Mouse (Mus musculus) urinary bladder, postnatal 36 days (tissue): Measurements from ENCODE around the gene Gucd1.
"Not testable (repeated sequence)": the region's sequence is repeated elsewhere in the genome, so short reads cannot be mapped to it uniquely, and the experiment has no call there.

ENCODE experiments used
- DNase-seq, 2 experiments: peaks; one replicate each; pipeline ENCODE4 v3.0.0; 2022; ENCODE audit warnings: low spot score in 2 of 2, mixed read lengths in 1 of 2

Gucd1 gene

GRCm38 (mm10) chr10:75517758-75518143, at the start of gene Gucd1:
Gucd1 (minus strand) TSS chr10:75517972.
- DNase-seq, result peak; percentile 97

DNA sequence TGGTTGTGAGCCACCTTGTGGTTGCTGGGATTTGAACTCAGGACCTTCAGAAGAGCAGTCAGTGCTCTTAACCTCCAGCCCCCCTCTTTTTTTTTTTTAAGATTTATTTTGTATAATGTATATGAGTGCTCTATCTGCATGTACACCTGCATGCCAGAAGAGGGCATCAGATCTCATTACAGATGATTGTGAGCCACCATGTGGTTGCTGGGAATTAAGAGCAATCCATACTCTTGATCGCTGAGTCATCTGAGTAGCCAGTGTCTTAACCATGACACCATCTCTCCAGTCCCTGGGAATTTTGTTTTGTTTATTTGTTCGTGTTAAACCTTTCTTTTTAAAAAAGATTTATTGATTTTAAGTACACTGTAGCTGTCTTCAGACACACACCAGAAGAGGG, 49.0 kb upstream of the Gucd1 start:
- not testable (repeated sequence) for DNase-seq

- DNase-seq, result no peak
Observed at GRCm38 (mm10) chr10:75566321-75566720, 48.5 kb upstream of the Gucd1 start.

- DNase-seq, result no peak
Observed at GRCm38 (mm10) chr10:75565906-75566305, 48.1 kb upstream of the Gucd1 start.

DNA sequence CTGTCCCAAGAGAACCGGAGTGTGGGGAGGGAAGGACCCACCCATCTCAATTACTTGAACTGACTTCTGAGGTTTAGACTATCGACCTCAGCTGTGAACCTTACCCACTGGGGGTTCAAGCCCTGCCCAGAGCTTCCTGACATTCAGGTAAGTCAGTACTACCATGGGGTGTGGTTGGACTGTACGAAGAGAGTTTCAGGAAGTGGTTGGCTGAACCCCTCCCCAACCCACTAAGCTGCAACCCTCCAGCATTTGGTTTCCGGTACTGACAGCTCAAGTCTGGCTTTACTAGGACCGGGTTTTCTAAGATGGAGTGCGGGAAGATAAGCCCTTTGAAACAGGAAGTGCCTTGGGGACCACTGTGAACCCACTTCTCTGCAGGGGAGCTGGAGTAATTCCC, 47.7 kb upstream of the Gucd1 start:
- no peak for DNase-seq

DNA sequence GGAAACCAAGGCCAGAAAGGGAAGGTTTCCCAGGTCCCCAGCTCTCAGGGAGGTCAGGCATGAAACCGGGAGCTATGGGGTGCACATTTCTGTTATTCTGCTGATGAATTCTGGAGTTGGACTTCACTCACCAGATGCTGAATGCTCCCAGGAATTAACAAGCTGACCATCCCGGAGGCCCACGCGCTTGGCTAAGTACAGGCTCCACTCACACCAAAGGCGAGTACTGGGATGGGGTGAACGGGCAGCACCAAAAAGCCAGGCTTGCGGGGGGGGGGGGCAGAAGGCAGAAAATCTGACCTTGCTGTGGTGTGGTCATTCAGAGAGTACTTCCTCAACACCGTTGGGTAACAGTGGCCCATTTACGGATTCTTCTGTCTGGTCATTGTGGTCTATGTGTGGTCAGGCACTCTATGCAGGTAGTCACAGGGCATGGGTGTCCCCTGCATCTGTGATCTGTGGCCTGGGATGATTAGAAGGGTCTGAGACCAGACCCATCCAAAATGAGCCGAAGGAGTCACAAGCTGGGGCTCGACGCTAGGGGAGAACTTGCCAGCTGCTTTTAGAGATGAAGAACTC, 47.0 kb upstream of the Gucd1 start:
- DNase-seq, result no peak

DNA sequence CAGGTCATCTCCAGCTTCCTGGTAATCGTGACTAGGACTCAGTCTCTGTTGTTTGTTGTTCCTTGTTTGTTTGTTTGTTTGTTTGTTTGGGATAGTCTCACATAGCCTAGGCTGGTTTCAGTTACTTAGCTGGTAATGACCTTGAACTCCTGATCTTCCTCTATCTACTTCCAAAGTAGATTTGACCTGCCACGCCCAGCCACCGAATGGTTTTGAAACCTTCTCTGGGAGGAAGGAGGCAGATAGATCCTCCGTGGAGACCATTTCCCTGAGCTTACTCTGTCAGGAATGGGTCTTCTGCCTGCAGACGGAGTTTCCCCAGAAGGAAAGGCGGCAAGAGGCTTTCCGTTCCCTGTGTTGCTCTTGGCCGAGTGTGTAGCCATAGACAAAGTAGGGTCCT, 44.8 kb upstream of the Gucd1 start:
- no peak for DNase-seq

GRCm38 (mm10) chr10:75561071-75561654, 43.4 kb upstream of the Gucd1 start, which contains the start of gene Ggt1:
Ggt1 (plus strand) TSS chr10:75561604.
- no peak for DNase-seq

GRCm38 (mm10) chr10:75560549-75560899, 42.8 kb upstream of the Gucd1 start:
- no peak for DNase-seq

DNA sequence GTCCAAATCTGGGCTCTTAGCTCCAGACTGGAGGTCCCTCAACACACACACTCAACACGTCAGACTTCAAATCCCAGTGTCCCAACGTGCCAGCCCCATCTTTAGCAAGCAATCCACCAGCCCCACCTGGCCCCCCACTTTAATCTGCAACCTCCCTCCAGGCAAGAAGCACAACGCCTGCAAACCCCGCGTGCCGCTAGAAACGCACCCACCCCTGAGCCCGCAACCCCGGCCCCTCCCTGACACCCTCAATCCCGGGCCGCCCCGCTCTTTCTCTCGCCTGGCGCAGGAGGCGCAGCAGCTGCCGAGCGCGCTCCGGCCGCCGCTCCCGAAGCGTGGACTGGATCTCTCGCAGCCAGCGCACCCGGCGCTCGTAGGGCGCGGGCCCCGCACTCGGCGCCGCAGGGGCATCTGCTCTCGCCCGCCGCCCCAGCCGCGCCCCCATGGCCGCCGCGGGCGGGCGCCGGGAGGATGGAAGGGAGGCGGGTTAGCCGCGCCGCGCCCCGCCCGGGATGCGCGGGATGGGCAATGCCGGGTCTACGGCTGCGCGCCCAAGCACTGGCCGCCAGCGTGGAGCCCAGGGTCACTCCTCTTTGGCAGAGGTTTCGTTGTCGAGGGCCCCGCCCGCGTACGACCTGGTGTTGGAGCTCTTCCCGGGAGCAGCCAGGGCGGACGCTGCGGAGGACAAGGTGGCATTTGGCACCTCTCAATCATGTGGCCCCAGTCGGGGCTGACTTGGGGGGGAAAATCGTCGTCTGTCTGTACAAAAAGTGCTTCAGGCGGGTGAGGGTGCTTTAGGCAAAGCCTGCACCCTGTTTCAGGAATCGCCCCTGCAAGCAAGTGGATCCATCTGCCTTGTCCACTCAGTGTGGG, 42.1 kb upstream of the Gucd1 start, which contains the start of gene Lrrc75b:
Lrrc75b (minus strand) TSS at position 655 of the 873 bp plus-strand sequence.
- peak in 1 of 2 experiments; percentile 24 for DNase-seq

GRCm38 (mm10) chr10:75559041-75559675, 41.4 kb upstream of the Gucd1 start:
- DNase-seq, result no peak

GRCm38 (mm10) chr10:75558515-75558914, 40.7 kb upstream of the Gucd1 start:
- DNase-seq, result no peak

DNA sequence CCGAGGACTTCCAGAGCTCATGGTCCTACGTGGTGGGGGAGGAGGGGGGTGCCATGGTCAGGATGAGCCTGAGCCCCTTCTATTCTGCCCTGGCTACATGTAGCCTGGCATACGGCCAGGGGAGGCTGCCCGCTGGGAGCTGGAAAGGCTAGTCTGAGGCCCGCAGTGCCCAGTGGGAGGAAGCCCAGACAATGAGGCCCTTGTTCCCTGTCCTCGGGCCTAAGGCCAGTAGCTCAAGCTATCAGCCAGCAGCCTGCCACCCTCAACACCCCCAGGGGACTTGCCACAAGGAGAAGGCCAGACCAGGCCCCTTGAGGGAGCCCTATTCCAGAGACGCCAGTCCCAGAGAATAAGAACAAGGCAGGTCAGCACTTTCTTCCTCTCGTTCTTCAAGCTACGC, 38.3 kb upstream of the Gucd1 start:
- DNase-seq, result no peak

DNA sequence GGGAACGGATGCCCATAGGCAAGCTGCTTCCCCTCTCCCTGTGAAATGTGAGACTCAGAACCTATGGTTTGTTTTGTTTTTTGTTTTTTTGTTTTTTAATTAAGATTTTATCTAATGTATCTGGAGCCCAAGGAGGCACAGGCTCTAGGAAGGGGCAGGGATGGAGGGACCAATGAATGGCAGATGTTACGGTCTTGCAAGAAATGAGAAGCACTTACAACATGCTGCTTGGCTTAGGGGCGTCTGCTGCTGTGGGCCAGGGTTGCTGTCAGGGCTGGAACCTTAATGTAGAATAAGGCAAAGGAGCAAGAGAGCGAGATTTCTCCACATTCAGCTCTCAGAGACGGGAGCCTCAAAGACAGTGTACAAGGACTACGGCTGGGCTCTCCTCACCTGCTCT, 37.8 kb upstream of the Gucd1 start:
- DNase-seq, result no peak

DNA sequence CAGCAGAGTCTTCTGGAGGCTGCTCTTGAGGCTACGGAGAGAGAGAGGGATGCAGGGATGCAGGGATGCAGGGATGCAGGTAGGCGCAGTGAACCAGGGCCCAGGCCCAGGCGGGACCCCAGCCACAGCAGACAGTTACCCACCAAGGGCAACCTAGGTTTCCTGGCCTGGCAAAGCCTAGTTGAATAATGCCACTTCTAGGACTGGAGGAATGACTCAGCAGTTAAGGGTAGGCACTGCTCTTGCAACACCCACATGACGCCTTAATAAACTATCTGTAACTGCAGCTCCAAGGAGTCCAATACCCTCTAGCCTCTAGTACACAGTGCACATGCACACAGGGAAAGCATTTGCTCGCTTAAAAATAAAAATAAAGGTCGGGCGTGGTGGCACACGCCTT, 36.3 kb upstream of the Gucd1 start:
- no peak for DNase-seq

DNA sequence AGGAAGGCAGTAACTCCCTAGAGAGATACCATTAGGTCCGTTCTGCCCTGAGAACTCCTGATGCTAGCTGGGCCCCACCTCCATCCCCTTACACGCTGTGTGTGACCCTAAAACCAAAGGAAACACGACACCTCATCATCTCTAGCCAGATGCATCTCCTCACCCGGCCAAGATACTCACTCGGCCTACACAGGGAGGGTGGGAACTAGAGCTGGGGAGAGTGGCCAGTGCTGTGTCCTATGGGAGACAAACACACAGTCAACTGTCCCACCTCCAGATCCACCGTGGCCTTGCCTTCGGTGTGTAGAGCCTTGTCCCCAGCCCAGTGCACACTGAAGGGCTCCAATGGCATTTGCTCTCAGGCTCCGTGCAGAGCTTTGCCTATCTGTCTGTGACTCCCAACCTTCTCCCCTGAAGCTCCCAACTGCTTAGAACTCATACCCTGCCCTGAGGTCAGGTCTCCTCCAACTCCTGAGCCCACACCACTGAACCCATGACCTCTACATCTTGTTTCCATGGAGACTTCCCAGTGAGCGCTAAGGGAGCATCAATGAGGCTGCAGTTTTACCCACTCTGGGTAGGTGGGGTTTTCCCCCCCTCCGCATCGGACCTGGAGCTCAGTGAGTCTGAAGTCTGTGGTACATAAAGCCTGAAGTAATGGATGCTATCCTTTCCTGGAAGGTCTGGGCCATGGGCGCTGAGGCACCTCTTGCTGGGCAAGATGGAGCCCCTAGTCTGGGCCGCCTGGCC, 35.1 kb upstream of the Gucd1 start:
- DNase-seq, result no peak

DNA sequence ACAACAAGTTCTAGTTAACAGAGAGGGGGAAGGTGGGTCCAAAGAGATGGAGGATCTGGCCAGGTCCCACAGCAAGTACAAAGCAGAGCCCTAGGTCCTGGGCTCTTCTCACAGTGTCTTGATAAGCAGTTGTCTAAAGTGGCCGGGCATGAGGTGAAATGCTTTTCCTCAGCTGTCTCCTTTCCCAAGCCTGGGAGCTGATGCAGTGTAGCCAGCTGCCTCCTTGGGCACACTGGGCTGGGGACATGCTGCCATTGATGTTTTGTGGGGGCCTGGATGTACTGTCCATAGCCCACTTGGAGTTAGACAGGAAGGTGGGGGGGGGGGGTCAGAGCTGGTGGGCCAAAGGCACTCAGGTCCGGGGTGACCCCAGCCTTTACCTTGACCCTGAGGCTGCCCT, 34.3 kb upstream of the Gucd1 start:
- no peak for DNase-seq

- DNase-seq, result no peak
Observed at GRCm38 (mm10) chr10:75551175-75551574, 33.4 kb upstream of the Gucd1 start.

- no peak for DNase-seq
Observed at GRCm38 (mm10) chr10:75549886-75550285, 32.1 kb upstream of the Gucd1 start.

DNA sequence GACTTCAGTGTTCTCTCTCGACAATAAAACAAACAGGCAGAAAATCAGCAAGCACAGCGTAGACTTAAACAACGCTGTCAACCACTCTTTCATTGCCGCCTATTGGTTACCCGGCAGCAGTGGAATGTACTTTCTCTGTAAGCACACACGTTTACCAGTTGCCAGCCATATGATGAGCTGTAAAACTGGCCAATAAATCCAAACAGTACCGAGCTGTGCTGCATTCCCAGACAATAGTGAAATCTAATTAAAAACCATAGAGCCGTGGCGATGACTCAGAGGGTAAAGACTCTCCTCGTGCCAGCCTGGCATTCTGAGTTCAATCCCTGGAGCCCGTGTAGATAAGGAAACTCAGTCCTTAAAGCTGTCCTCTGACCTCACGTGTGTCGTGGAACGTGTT, 30.7 kb upstream of the Gucd1 start:
- DNase-seq, result no peak

DNA sequence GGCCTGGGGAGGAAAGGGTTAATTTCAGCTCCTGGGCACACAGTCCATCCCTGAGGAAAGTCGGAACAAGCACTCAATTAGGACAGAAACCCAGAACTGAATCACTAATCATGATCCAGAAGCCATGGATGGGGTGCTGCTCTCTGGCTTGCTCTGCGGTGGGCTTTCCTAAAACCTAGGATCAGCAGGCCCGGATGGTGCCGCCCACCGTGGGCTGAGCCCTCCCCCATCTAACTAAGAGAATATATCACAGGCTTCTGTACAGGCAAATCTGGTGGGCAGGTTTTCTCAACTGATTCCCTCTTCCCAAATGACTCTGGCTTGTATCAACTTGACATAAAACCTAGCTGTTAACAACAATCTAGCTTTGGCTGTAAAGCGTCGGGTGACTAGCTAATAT, 30.1 kb upstream of the Gucd1 start:
- DNase-seq, result no peak

GRCm38 (mm10) chr10:75536123-75536522, 18.4 kb upstream of the Gucd1 start:
- DNase-seq, result no peak
